Mouse (Mus musculus): Measurements from ENCODE around the gene Rictor.

Rictor gene

DNA sequence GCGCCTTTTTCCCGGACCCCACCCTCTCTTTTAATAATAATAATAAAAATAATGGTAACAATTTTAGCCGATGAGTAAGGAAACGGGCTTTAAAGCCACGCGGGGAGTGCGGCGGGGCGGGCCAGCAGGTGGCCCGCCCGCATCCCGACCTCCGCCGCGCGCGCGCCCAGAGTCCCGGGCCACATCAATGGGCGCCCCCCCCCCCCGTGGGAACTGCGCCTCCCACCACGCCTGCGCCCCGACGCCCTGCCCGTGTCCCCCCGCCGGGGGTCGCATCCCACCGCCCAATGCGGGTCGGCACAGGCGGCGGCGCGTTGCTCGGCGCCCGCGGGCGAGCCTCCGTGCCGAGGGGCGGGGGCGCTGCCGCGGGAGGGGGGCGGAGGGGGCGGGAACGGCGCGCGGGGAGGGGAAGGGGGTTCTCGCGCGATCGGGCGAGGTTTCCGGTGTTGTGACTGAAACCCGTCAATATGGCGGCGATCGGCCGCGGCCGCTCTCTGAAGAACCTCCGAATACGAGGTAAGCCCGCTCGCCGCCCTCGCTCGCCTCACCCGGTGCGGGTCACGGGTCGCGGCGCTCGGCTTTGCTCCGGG is at the start of gene Rictor:
Gene Rictor, plus strand, starts transcription at position 444 of the 590 bp plus-strand sequence.
- DNase-seq (ENCODE audit: low read depth) = peak; percentile 62

DNA sequence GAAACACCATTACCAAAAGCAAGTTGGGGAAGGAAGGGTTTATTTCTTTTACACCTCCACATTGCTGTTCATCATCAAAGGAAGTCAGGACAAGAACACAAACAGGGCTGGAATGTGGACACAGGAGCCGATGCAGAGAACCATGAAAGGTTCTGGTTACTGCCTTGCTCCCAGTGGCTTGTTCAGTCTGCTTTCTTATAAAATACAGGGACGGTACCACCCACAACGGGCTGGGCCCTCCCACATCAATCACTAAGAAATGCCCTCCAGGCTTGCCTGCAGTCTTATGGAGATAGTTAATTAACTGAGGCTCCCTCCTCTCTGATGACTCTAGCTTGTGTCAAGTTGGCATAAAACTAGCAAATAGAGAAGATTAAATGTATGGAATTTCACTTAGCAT is 46.2 kb upstream of the Rictor start:
- DNase-seq (ENCODE audit: low read depth) = no peak

- DNase-seq (ENCODE audit: low read depth) = no peak
These were observed 44.2 kb upstream of the Rictor start for GRCm38 (mm10) chr15:6663991-6664390.

DNA sequence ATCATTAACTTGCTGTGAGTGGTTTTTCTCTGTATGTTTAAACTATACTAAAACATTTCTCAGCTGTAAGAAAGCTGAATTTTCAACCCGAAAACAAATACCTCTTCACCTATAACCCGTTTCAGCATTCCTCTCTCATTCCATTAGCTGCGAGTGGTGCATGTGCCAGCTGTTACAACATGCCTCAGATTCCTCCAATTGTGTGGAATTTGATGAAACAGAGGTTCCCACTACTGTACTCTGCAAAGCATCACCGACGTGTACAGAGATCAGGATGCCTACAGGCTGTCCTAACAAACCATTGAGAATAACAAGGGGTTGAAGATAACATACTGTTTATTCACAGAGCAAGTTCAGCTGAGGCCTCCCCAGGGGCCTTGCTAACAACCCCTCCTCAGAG is 42.1 kb upstream of the Rictor start:
- no peak for DNase-seq (ENCODE audit: low read depth)

DNA sequence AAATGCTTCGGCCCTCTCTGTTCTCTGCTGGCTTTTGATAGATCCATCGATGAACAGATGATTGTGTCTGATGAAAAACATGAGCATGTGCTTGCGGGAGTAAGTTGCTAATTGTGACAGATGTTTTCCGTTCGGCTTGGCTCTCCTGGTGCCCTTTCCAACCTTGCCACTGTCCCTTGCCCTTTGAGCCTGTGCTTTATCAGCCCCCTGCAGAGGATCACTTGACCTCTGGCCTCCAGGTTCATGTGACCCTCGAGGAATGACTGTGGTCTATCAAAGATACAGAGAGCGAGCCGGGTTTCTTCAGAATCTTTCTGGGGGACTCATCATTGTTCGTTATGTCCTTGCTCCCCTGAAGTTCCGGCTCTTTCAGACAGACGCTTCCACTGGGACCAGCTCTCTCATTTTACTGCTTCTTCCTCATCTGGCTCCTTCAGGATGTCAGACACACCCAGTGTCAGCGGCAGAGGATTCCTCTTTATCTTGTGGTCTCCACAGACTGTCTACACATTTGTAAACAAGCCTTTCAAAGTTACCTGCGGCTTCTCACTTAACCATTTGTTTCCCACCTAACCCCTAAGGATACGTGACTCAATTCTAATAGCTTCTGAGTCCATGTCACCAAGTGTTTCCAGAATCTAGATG is 39.3 kb upstream of the Rictor start:
- DNase-seq (ENCODE audit: low read depth) = no peak

GRCm38 (mm10) chr15:6678479-6678878 is 29.7 kb upstream of the Rictor start:
- DNase-seq (ENCODE audit: low read depth) = no peak

DNA sequence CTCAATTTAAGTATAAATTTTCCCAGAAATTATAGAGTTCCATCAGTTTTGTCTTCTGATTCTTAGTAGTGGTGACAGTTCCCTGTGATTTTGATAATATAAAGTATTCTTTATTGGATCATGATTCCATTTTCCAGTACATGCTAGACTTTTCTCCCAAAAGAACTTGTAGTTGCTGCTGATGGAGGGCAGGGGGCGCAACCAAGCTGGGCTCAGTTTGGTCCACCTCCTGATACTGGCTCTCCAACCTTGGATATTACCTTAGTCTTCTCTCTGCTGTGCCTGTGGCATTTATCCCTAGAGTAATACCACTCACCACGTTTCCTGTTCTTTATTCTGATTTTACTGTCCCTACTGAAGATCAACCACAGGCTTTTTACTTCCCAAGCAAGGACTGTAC is 6.0 kb upstream of the Rictor start:
- DNase-seq (ENCODE audit: low read depth) = no peak

GRCm38 (mm10) chr15:6705351-6705901 is 2.8 kb upstream of the Rictor start:
- DNase-seq (ENCODE audit: low read depth) = peak; percentile 53

GRCm38 (mm10) chr15:6707551-6707935 is 636 bp upstream of the Rictor start:
- DNase-seq (ENCODE audit: low read depth) = peak; percentile 43

GRCm38 (mm10) chr15:6708526-6709441 is 605 bp downstream of the Rictor start:
- DNase-seq (ENCODE audit: low read depth) = no peak

DNA sequence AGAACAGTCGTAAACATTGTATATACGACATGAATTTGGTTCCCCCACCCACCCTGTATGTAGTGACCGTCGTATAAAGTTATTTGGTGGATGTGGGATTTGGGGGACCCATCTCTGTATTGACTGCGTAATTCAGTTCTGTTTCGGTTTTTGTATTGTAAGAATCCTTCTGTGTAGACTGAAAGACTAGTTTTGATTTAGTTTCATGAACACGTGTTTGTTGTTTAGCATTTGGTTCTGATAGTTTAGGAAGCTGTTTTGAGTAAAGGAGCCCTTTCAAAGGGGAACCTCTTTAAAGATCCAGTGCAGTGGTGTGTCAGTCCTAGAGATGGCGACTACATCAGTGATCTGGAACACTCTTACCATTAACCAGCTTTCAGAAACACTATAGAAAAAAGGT is 1.4 kb downstream of the Rictor start:
- no peak for DNase-seq (ENCODE audit: low read depth)

DNA sequence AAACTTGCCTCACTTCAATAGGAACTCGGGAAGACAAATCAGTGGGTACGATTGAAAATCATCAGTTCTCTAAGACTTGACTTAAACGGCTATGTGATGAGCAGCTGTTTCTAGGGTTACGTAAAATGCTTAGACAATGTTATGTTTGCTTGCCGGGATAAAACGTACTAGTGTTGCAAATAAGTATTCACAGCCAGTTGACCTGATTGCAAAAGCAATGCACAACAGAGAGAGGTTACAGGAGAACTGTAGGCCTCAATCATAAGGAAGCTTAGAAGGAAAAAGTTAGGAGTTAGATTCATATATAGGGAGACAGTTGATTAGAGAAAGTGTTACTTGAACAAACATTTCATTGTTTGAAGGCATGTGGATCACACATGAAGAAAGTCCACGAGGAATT is 2.2 kb downstream of the Rictor start:
- DNase-seq (ENCODE audit: low read depth) = no peak

DNA sequence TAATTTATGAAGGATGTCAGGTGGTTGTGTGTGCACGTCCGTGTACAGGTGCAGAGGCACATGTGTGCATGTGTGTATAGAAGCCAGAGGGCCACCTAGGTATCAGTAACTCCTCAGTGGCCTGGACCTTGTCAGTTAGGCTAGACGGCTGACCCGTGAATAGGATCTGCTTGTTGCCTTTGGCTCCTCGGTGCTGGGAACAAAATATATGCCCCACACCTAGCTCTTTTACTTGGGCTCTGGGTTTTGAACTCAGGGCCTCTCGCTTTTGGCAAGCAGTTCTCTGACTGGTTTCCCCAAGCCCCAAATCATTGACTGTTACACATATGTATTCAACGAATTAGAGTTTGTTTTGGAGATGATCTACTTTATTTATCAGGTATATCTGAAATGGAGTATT is 3.0 kb downstream of the Rictor start:
- DNase-seq (ENCODE audit: low read depth) = no peak

DNA sequence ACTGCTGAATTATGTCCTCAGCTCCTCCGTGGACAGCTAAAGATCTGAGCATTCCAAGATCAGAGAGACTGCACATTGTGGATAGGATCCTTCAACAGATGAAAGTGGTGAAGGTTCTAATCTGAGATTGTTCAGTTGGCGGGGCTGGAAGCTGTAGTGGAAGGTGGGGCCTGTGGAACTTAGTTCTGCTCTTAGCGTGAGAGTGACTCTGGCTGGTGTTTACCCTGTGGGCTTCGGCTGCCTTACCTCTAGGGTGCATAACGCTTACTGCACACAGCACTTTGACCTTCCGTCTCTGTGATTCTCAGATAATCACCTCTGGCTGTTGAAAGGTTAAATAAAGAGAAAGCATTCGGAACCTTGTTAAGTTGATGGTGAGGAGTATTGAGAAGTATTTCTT is 6.6 kb downstream of the Rictor start:
- no peak for DNase-seq (ENCODE audit: low read depth)

- no peak for DNase-seq (ENCODE audit: low read depth)
These were observed 7.1 kb downstream of the Rictor start for GRCm38 (mm10) chr15:6715237-6715636.

DNA sequence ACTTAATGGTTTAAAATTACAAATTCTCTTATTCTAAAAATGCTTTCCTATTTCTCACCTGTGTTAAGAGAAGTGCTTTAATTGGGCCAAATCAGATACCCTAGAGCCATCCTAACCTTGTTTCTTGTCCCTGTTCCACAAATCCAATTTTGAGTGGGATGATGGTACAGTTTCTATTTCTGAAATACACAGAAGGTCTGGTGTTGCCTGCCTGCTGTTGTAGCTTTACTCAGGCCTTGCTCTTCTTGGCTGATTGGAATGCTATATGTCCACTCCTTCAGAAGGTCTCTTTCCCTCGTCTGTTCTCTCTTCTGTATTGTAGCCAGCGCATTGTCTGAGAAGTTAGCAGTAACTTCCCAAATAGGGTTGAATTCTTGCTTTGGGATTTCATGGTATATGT is 13.2 kb downstream of the Rictor start:
- no peak for DNase-seq (ENCODE audit: low read depth)

GRCm38 (mm10) chr15:6721802-6722201 is 13.6 kb downstream of the Rictor start:
- no peak for DNase-seq (ENCODE audit: low read depth)

DNA sequence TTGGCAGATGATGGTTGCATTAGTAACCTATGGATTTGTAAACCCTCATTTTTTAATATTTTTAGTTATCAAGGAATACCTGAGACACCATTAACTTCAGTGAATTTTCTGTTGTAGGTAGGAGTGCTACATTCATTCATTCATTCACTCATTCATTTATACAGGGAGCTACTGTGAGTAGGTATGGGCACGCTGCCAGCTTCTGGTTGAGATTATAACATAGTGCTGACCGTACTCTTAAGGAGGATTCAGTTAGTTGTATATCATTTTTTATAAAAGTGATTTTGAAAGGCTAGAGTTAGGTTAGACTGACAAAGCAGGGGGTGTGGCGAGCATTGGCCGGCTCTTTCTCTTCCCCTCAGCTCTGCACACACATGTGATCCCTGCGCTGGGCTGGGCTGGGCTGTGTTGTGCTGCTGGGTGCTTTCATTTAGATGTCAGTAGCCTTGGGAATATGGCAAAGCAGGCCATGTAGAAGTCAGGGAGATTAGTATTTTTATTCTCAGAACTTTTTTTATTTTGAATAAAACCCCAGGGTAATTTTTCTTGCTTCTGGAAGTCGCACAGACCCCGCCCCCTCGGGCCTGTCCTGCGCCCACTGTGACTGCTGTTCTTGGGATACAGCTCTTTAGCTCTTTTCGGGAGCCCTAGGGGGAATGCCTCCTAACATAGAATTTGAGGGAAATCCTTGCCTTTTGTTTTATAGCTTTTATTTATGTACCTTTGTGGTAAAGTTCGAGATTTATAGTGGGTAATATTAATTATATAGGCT is 14.4 kb downstream of the Rictor start:
- DNase-seq (ENCODE audit: low read depth) = no peak

GRCm38 (mm10) chr15:6723338-6723737 is 15.2 kb downstream of the Rictor start:
- no peak for DNase-seq (ENCODE audit: low read depth)

- no peak for DNase-seq (ENCODE audit: low read depth)
These were observed 16.3 kb downstream of the Rictor start for GRCm38 (mm10) chr15:6724442-6724841.

- DNase-seq (ENCODE audit: low read depth) = no peak
These were observed 18.1 kb downstream of the Rictor start for GRCm38 (mm10) chr15:6726130-6726808.

Measured in c-Kit-positive CD71-negative TER-119-negative erythroid progenitor cells, embryonic 14.5 days (primary cell).